22 mouse cellular contexts compared by ENCODE assay signal in genomic region chr11:108363991-108364390, GRCm38 (mm10). TPM values are rescaled to one million over a fixed set of nuclear protein-coding genes. Genes with fewer than 3 reads are reported as not detected.
DNase-seq lines count a peak whose midpoint lies in the region; ATAC-seq and TF ChIP-seq lines count a peak whose summit lies in the region.
"Had no signal": no experiment of that assay in that cellular context is flagged by ENCODE, and none has a peak within 500 bp of the region (broad histone marks: within the 10 kb centered on the region; RNA-seq: fewer than 3 reads in every experiment).

No protein-coding gene starts in this region.

- no peaks in the 10 kb centered on the region for H3K36me3 ChIP-seq in kidney, adult 2 months (ENCODE audit: control insufficient read depth, insufficient read depth, low read length)
- H3K36me3 ChIP-seq in lung, embryonic 16.5 days (ENCODE audit: control insufficient read depth, insufficient read depth, low read length), result no peaks in the 10 kb centered on the region
- no peaks in the 10 kb centered on the region for H3K36me3 ChIP-seq in midbrain, embryonic 10.5 days
- H3K36me3 ChIP-seq: forebrain, embryonic 15.5 days; heart, embryonic 12.5 days; hindbrain, embryonic 10.5 days; limb, embryonic 12.5 days; neural tube, embryonic 15.5 days had no signal

- no peak overlapping the region for H3K4me3 ChIP-seq in kidney, adult 2 months (ENCODE audit: insufficient read depth, low read depth, low read length)
- no peak overlapping the region for H3K4me3 ChIP-seq in embryonic fibroblast, embryonic 13.5 days (ENCODE audit: insufficient read depth, low read length)
- H3K4me3 ChIP-seq in lung, embryonic 16.5 days (ENCODE audit: low read length), result no peak overlapping the region
- no peak overlapping the region for H3K4me3 ChIP-seq in midbrain, embryonic 10.5 days
- H3K4me3 ChIP-seq: forebrain, embryonic 15.5 days; heart, embryonic 12.5 days; hindbrain, embryonic 10.5 days; layer of hippocampus, adult 2 months; limb, embryonic 12.5 days; neural tube, embryonic 15.5 days had no signal

- H3K9me3 ChIP-seq in lung, embryonic 16.5 days (ENCODE audit: control insufficient read depth, low read length), result no peaks in the 10 kb centered on the region
- H3K9me3 ChIP-seq in midbrain, embryonic 10.5 days (replicated peaks), result no peaks in the 10 kb centered on the region
- H3K9me3 ChIP-seq: forebrain, embryonic 15.5 days; heart, embryonic 12.5 days; hindbrain, embryonic 10.5 days; limb, embryonic 12.5 days; neural tube, embryonic 15.5 days had no signal

- no peak overlapping the region for H3K4me2 ChIP-seq in lung, embryonic 16.5 days (ENCODE audit: low read depth, low read length)
- H3K4me2 ChIP-seq: forebrain, embryonic 15.5 days; limb, embryonic 12.5 days; liver, embryonic 11.5 days; neural tube, embryonic 15.5 days had no signal

- H3K27ac ChIP-seq in kidney, adult 2 months (ENCODE audit: insufficient read depth, low read depth, low read length), result no peak overlapping the region
- peak overlapping the region; percentile 74 for H3K27ac ChIP-seq in embryonic fibroblast, embryonic 13.5 days (ENCODE audit: insufficient read depth, low read length)
- H3K27ac ChIP-seq in lung, embryonic 16.5 days (ENCODE audit: low read length), result peak overlapping the region; percentile 41
- no peak overlapping the region for H3K27ac ChIP-seq in midbrain, embryonic 10.5 days (replicated peaks)
- H3K27ac ChIP-seq: forebrain, embryonic 15.5 days; hindbrain, embryonic 10.5 days; hindbrain, postnatal 0 days; layer of hippocampus, adult 2 months; limb, embryonic 12.5 days; neural tube, embryonic 15.5 days had no signal

- no peak for TF ChIP-seq POLR2A in kidney, adult 2 months (IDR thresholded peaks at IDR 0.05; ENCODE audit: low read depth, low read length)
- no peak for TF ChIP-seq POLR2A in embryonic fibroblast, embryonic 13.5 days (IDR thresholded peaks at IDR 0.05; ENCODE audit: low read depth, low read length)

- no peak overlapping the region for H3K9ac ChIP-seq in lung, embryonic 16.5 days (ENCODE audit: low read length)
- H3K9ac ChIP-seq: forebrain, embryonic 15.5 days; heart, embryonic 12.5 days; limb, embryonic 12.5 days; liver, postnatal 0 days; neural tube, embryonic 15.5 days had no signal

- TF ChIP-seq CTCF in kidney, adult 2 months (conservative IDR thresholded peaks at IDR 0.05; ENCODE audit: insufficient read depth, insufficient read length, low read depth, low read length), result no peak
- no peak for TF ChIP-seq CTCF in embryonic fibroblast, embryonic 13.5 days (IDR thresholded peaks at IDR 0.05; ENCODE audit: borderline replicate concordance, insufficient read depth, low read length)

- peak; percentile 7 for DNase-seq in kidney, postnatal 14 days
- no peak for DNase-seq in kidney, adult 2 months
- DNase-seq in lung, postnatal 4 days, result peak; percentile 24 to 71
- no peak for DNase-seq in midbrain, embryonic 10.5 days (ENCODE audit: low spot score)
- DNase-seq: adrenal gland, postnatal 14 days; cerebellum, adult 9-10 months; gastrocnemius, postnatal 10 days; heart, postnatal 10 days; liver, postnatal 0 days had no signal

- 77% methylated on average over 4 of the region's 4 CpGs for WGBS in kidney, adult 2 months
- WGBS in lung, embryonic 16.5 days, result 35% methylated on average over 4 of the region's 4 CpGs
- WGBS in midbrain, embryonic 10.5 days, result 82% methylated on average over 4 of the region's 4 CpGs

- ATAC-seq in lung, embryonic 16.5 days (ENCODE audit: low read depth), result peak; percentile 93
- ATAC-seq in cerebellum, adult (ENCODE audit: insufficient number of reproducible peaks, low FRiP score, low TSS enrichment), result no peak
- ATAC-seq: forebrain, embryonic 15.5 days; hindbrain, postnatal 0 days; liver, postnatal 0 days; midbrain, embryonic 16.5 days had no signal

- H3K27me3 ChIP-seq in kidney, adult 2 months (replicated peaks; ENCODE audit: control insufficient read depth, insufficient read depth, low read length), result no peaks in the 10 kb centered on the region
- no peaks in the 10 kb centered on the region for H3K27me3 ChIP-seq in lung, embryonic 16.5 days (ENCODE audit: control insufficient read depth, insufficient read depth, low read depth, low read length)
- H3K27me3 ChIP-seq in midbrain, embryonic 10.5 days (ENCODE audit: low read depth, poor library complexity, severe bottlenecking), result no peaks in the 10 kb centered on the region
- H3K27me3 ChIP-seq: forebrain, embryonic 15.5 days; heart, embryonic 12.5 days; limb, embryonic 12.5 days; neural tube, embryonic 15.5 days had no signal

- peaks cover 6% of the 10 kb centered on the region; the same call in 1 of the 2 replicates for H3K4me1 ChIP-seq in kidney, adult 2 months (ENCODE audit: control insufficient read depth, insufficient read depth, low read length)
- peaks cover 22% of the 10 kb centered on the region for H3K4me1 ChIP-seq in embryonic fibroblast, embryonic 13.5 days (ENCODE audit: control insufficient read depth, insufficient read depth, low read length)
- H3K4me1 ChIP-seq in lung, embryonic 16.5 days (replicated peaks; ENCODE audit: control insufficient read depth, insufficient read depth, low read length), result peaks cover 18% of the 10 kb centered on the region
- peaks cover 6% of the 10 kb centered on the region for H3K4me1 ChIP-seq in midbrain, embryonic 10.5 days
- H3K4me1 ChIP-seq: forebrain, embryonic 15.5 days; neural tube, embryonic 15.5 days had no signal

RNA-seq across cellular contexts. Expression of gene Prkca, which starts 20.3 kb away (rescaled TPM):
- polyA plus RNA-seq in kidney, adult 2 months (2012; rRNA removed), result 3.5 and 5.4 TPM in 2 replicates
- 43.2 and 45.5 TPM in 2 replicates for polyA plus RNA-seq in embryonic fibroblast, embryonic 13.5 days (2011; ENCODE audit: insufficient read length, low read depth, missing spikeins)
- 8.8 and 10.1 TPM in 2 replicates for polyA plus RNA-seq in lung, embryonic 16.5 days (2015; fragmentation: Nextera tagmentation; extraction: Ambion mirVana)
- polyA plus RNA-seq in midbrain, embryonic 10.5 days (2016; fragmentation: Nextera tagmentation; extraction: Ambion mirVana), result 2.5 and 2.6 TPM in 2 replicates

RNA-seq across cellular contexts. Expression of gene Apoh, which starts 20.8 kb away (rescaled TPM):
- 0.12 TPM in 1 of 2 replicates, not detected in the other for polyA plus RNA-seq in kidney, adult 2 months (2012; rRNA removed)
- not detected in 2 replicates for polyA plus RNA-seq in embryonic fibroblast, embryonic 13.5 days (2011; ENCODE audit: insufficient read length, low read depth, missing spikeins)
- 1.2 and 14.2 TPM in 2 replicates for polyA plus RNA-seq in lung, embryonic 16.5 days (2015; fragmentation: Nextera tagmentation; extraction: Ambion mirVana)
- polyA plus RNA-seq in midbrain, embryonic 10.5 days (2016; fragmentation: Nextera tagmentation; extraction: Ambion mirVana), result not detected in 2 replicates
- polyA plus RNA-seq: forebrain, embryonic 15.5 days; hindbrain, embryonic 10.5 days; kidney, embryonic 14.5 days; limb, embryonic 12.5 days had no signal

Comparison
In these comparisons a context has a peak if more than half of its experiments do, and no peak if none do; other contexts are left out.
1. DNase-seq: peak in kidney, postnatal 14 days (single experiment) and lung, postnatal 4 days (2 of 2); none in kidney, adult 2 months (single experiment) and midbrain, embryonic 10.5 days (single experiment).
2. H3K27ac ChIP-seq: peak in embryonic fibroblast, embryonic 13.5 days (single experiment) and lung, embryonic 16.5 days (single experiment); none in kidney, adult 2 months (single experiment) and midbrain, embryonic 10.5 days (single experiment).